Mouse (Mus musculus) hindbrain, embryonic 16.5 days (tissue): ENCODE measurements around the gene Got1. TPM values are rescaled to one million over a fixed set of nuclear protein-coding genes. Genes with fewer than 3 reads are reported as not detected.

Source experiments
- polyA plus RNA-seq: library from polyadenylated mRNA; unstranded; fragments of >200 nt; fragmentation: Nextera tagmentation; extraction: Ambion mirVana; gene quantifications from 2 replicates; pipeline ENCODE4 v1.2.1, GENCODE M21; 2015

Got1 gene
- polyA plus RNA-seq, 1 experiment from 2014 or later = 140 TPM

Other genes with a start within 250 kb of the Got1 start
- 0.14 and 0.20 TPM in 2 replicates for gene Hpse2, start 136.2 kb downstream of the Got1 start, polyA plus RNA-seq
- gene Cnnm1, start 84.2 kb downstream of the Got1 start, polyA plus RNA-seq = 3.9 and 4.2 TPM in 2 replicates
- gene Nkx2-3, start 87.7 kb upstream of the Got1 start, polyA plus RNA-seq = 0.19 TPM in 1 of 2 replicates, not detected in the other
- 14.6 and 15.2 TPM in 2 replicates for gene Slc25a28, start 150.3 kb upstream of the Got1 start, polyA plus RNA-seq
- gene Entpd7, start 165.1 kb upstream of the Got1 start, polyA plus RNA-seq = 8.1 and 8.3 TPM in 2 replicates
- gene Cutc, start 228.4 kb upstream of the Got1 start, polyA plus RNA-seq = 7.3 and 7.7 TPM in 2 replicates
- 11.8 and 13.2 TPM in 2 replicates for gene Cox15, start 228.4 kb upstream of the Got1 start, polyA plus RNA-seq